Mouse (Mus musculus): ENCODE measurements around the gene Fntb. TPM values are rescaled to one million over a fixed set of nuclear protein-coding genes. Genes with fewer than 3 reads are reported as not detected.

The Fntb gene
- polyA plus RNA-seq, 1 experiment from 2014 or later, result 39.9 TPM

GRCm38 (mm10) chr12:76932688-76933060 lies 167.3 kb downstream of the Fntb start:
- Histone ChIP-seq H3K4me3 (no peak overlapping the region), H3K9me3 (no peaks in the 10 kb centered on the region), H3K36me3 (peaks cover 46% of the 10 kb centered on the region), H3K9ac (no peak overlapping the region), H3K27ac (replicated peaks) (no peak overlapping the region), H3K4me1 (replicated peaks) (no peaks in the 10 kb centered on the region), H3K4me2 (no peak overlapping the region), H3K27me3 (no peaks in the 10 kb centered on the region)
- no peak for ATAC-seq (ENCODE audit: low read depth)
- WGBS, result 86% methylated on average over 6 of the region's 6 CpGs

GRCm38 (mm10) chr12:76934438-76934837 lies 169.0 kb downstream of the Fntb start:
- Histone ChIP-seq H3K27ac (replicated peaks) (no peak overlapping the region), H3K4me1 (replicated peaks) (no peaks in the 10 kb centered on the region), H3K9ac (no peak overlapping the region), H3K4me3 (no peak overlapping the region), H3K36me3 (peaks cover 63% of the 10 kb centered on the region), H3K27me3 (no peaks in the 10 kb centered on the region), H3K9me3 (no peaks in the 10 kb centered on the region), H3K4me2 (no peak overlapping the region)
- 90% methylated on average over 3 of the region's 3 CpGs for WGBS
- no peak for ATAC-seq (ENCODE audit: low read depth)

- no peaks in the 10 kb centered on the region for H3K4me1 ChIP-seq (replicated peaks)
- H3K4me2 ChIP-seq, result no peak overlapping the region
- H3K27me3 ChIP-seq, result no peaks in the 10 kb centered on the region
- H3K4me3 ChIP-seq, result no peak overlapping the region
- no peaks in the 10 kb centered on the region for H3K9me3 ChIP-seq
- H3K36me3 ChIP-seq, result peaks cover 81% of the 10 kb centered on the region
- H3K27ac ChIP-seq (replicated peaks), result no peak overlapping the region
- no peak for ATAC-seq (ENCODE audit: low read depth)
- no peak overlapping the region for H3K9ac ChIP-seq
- 94% methylated on average over 10 of the region's 10 CpGs for WGBS
These were observed 170.8 kb downstream of the Fntb start for GRCm38 (mm10) chr12:76936211-76936610.

- H3K27me3 ChIP-seq, result no peaks in the 10 kb centered on the region
- H3K36me3 ChIP-seq, result peaks cover 90% of the 10 kb centered on the region
- no peaks in the 10 kb centered on the region for H3K9me3 ChIP-seq
- ATAC-seq (ENCODE audit: low read depth), result no peak
- no peak overlapping the region for H3K4me2 ChIP-seq
- no peak overlapping the region for H3K4me3 ChIP-seq
- 89% methylated on average over 6 of the region's 6 CpGs for WGBS
- H3K9ac ChIP-seq, result no peak overlapping the region
- H3K27ac ChIP-seq (replicated peaks), result no peak overlapping the region
- H3K4me1 ChIP-seq (replicated peaks), result no peaks in the 10 kb centered on the region
These were observed 172.6 kb downstream of the Fntb start for GRCm38 (mm10) chr12:76938013-76938412.

- H3K9ac ChIP-seq, result no peak overlapping the region
- H3K9me3 ChIP-seq, result no peaks in the 10 kb centered on the region
- no peaks in the 10 kb centered on the region for H3K27me3 ChIP-seq
- no peak for ATAC-seq (ENCODE audit: low read depth)
- no peaks in the 10 kb centered on the region for H3K4me1 ChIP-seq (replicated peaks)
- H3K4me3 ChIP-seq, result no peak overlapping the region
- H3K36me3 ChIP-seq, result peaks cover 98% of the 10 kb centered on the region
- 75% methylated on average over 2 of the region's 2 CpGs for WGBS
- no peak overlapping the region for H3K27ac ChIP-seq (replicated peaks)
- no peak overlapping the region for H3K4me2 ChIP-seq
These were observed 176.1 kb downstream of the Fntb start for GRCm38 (mm10) chr12:76941524-76941923.

GRCm38 (mm10) chr12:76942476-76942875 lies 177.1 kb downstream of the Fntb start:
- no peak for ATAC-seq (ENCODE audit: low read depth)

GRCm38 (mm10) chr12:76943046-76943445 lies 177.7 kb downstream of the Fntb start:
- H3K36me3 ChIP-seq, result peaks cover 98% of the 10 kb centered on the region
- no peak overlapping the region for H3K9ac ChIP-seq
- H3K4me2 ChIP-seq, result no peak overlapping the region
- H3K9me3 ChIP-seq, result no peaks in the 10 kb centered on the region
- no peaks in the 10 kb centered on the region for H3K27me3 ChIP-seq
- no peak overlapping the region for H3K27ac ChIP-seq (replicated peaks)
- no peaks in the 10 kb centered on the region for H3K4me1 ChIP-seq (replicated peaks)
- H3K4me3 ChIP-seq, result no peak overlapping the region
- ATAC-seq (ENCODE audit: low read depth), result no peak
- 87% methylated on average over 3 of the region's 3 CpGs for WGBS

More at GRCm38 (mm10) chr12:76942476-76942875, 177.1 kb downstream of the Fntb start:
- Histone ChIP-seq H3K9ac (no peak overlapping the region), H3K36me3 (peaks cover 96% of the 10 kb centered on the region), H3K9me3 (no peaks in the 10 kb centered on the region), H3K27ac (replicated peaks) (no peak overlapping the region), H3K27me3 (no peaks in the 10 kb centered on the region), H3K4me2 (no peak overlapping the region), H3K4me1 (replicated peaks) (no peaks in the 10 kb centered on the region), H3K4me3 (no peak overlapping the region)
- WGBS, result 88% methylated on average over 2 of the region's 2 CpGs

GRCm38 (mm10) chr12:76943466-76943865 lies 178.1 kb downstream of the Fntb start:
- no peaks in the 10 kb centered on the region for H3K9me3 ChIP-seq
- 88% methylated on average over 6 of the region's 6 CpGs for WGBS
- H3K36me3 ChIP-seq, result peaks cover 98% of the 10 kb centered on the region
- no peak overlapping the region for H3K4me3 ChIP-seq
- H3K4me1 ChIP-seq (replicated peaks), result no peaks in the 10 kb centered on the region
- no peak overlapping the region for H3K9ac ChIP-seq
- no peak for ATAC-seq (ENCODE audit: low read depth)
- H3K27me3 ChIP-seq, result no peaks in the 10 kb centered on the region
- H3K27ac ChIP-seq (replicated peaks), result no peak overlapping the region
- H3K4me2 ChIP-seq, result no peak overlapping the region

GRCm38 (mm10) chr12:76947487-76947886 lies 182.1 kb downstream of the Fntb start:
- 94% methylated on average over 3 of the region's 3 CpGs for WGBS
- Histone ChIP-seq H3K27ac (replicated peaks) (no peak overlapping the region), H3K4me1 (replicated peaks) (no peaks in the 10 kb centered on the region), H3K4me2 (no peak overlapping the region), H3K27me3 (no peaks in the 10 kb centered on the region), H3K36me3 (peaks cover 98% of the 10 kb centered on the region), H3K9ac (no peak overlapping the region), H3K9me3 (no peaks in the 10 kb centered on the region), H3K4me3 (no peak overlapping the region)
- ATAC-seq (ENCODE audit: low read depth), result no peak

- Histone ChIP-seq H3K36me3 (peaks cover 98% of the 10 kb centered on the region), H3K4me1 (replicated peaks) (no peaks in the 10 kb centered on the region), H3K27me3 (no peaks in the 10 kb centered on the region), H3K4me3 (no peak overlapping the region), H3K9ac (no peak overlapping the region), H3K27ac (replicated peaks) (no peak overlapping the region), H3K9me3 (no peaks in the 10 kb centered on the region), H3K4me2 (no peak overlapping the region)
- 93% methylated on average over 2 of the region's 2 CpGs for WGBS
- no peak for ATAC-seq (ENCODE audit: low read depth)
These were observed 182.8 kb downstream of the Fntb start for GRCm38 (mm10) chr12:76948185-76948584.

GRCm38 (mm10) chr12:76948781-76949180 lies 183.4 kb downstream of the Fntb start:
- no peaks in the 10 kb centered on the region for H3K4me1 ChIP-seq (replicated peaks)
- H3K27ac ChIP-seq (replicated peaks), result no peak overlapping the region
- no peaks in the 10 kb centered on the region for H3K9me3 ChIP-seq
- H3K4me2 ChIP-seq, result no peak overlapping the region
- H3K27me3 ChIP-seq, result no peaks in the 10 kb centered on the region
- H3K4me3 ChIP-seq, result no peak overlapping the region
- WGBS, result 89% methylated on average over 3 of the region's 3 CpGs
- ATAC-seq (ENCODE audit: low read depth), result no peak
- no peak overlapping the region for H3K9ac ChIP-seq
- peaks cover 98% of the 10 kb centered on the region for H3K36me3 ChIP-seq

- peaks cover 9% of the 10 kb centered on the region for H3K4me1 ChIP-seq (replicated peaks)
- ATAC-seq (ENCODE audit: low read depth), result no peak
- H3K27me3 ChIP-seq, result no peaks in the 10 kb centered on the region
- H3K4me3 ChIP-seq, result no peak overlapping the region
- WGBS, result 92% methylated on average over 5 of the region's 5 CpGs
- peaks cover 89% of the 10 kb centered on the region for H3K36me3 ChIP-seq
- H3K4me2 ChIP-seq, result no peak overlapping the region
- H3K9ac ChIP-seq, result no peak overlapping the region
- H3K9me3 ChIP-seq, result no peaks in the 10 kb centered on the region
- no peak overlapping the region for H3K27ac ChIP-seq (replicated peaks)
These were observed 184.9 kb downstream of the Fntb start for GRCm38 (mm10) chr12:76950330-76950729.

GRCm38 (mm10) chr12:76953750-76954363 lies 188.5 kb downstream of the Fntb start:
- H3K4me3 ChIP-seq, result no peak overlapping the region
- H3K4me2 ChIP-seq, result no peak overlapping the region
- no peaks in the 10 kb centered on the region for H3K9me3 ChIP-seq
- H3K4me1 ChIP-seq (replicated peaks), result peaks cover 19% of the 10 kb centered on the region
- no peak for ATAC-seq (ENCODE audit: low read depth)
- no peaks in the 10 kb centered on the region for H3K27me3 ChIP-seq
- H3K36me3 ChIP-seq, result peaks cover 83% of the 10 kb centered on the region
- H3K27ac ChIP-seq (replicated peaks), result no peak overlapping the region
- WGBS, result 87% methylated on average over 2 of the region's 2 CpGs
- H3K9ac ChIP-seq, result no peak overlapping the region

Data from neural tube, embryonic 13.5 days (tissue).